Mouse (Mus musculus) ES-Bruce4 (cell line): ENCODE data around the gene Rab12.

Source experiments
- CTCF ChIP-seq: IDR thresholded peaks from one replicate; pipeline ENCODE4 v1.8.1; 2011; ENCODE audit warnings: low read depth, low read length
- EP300 ChIP-seq: IDR thresholded peaks from 2 replicates; pipeline ENCODE4 v1.6.1; 2011; ENCODE audit warnings: low read depth, low read length; ENCODE audit not compliant: insufficient read depth

GRCm38 (mm10) chr17:66471252-66471651, 48.3 kb downstream of the Rab12 start:
- TF ChIP-seq CTCF: no peak
- 0 out of 2 replicates have a peak, but pooled peaks have one; percentile 16 for TF ChIP-seq EP300
